Mouse (Mus musculus) B cell, adult 62 days (primary cell): ENCODE results near the gene Fndc9. TPM values are rescaled to one million over a fixed set of nuclear protein-coding genes. Genes with fewer than 3 reads are reported as not detected.

ENCODE experiments used
- total RNA-seq: library from RNA; stranded (reverse); gene quantifications from 4 replicates; pipeline ENCODE4 v1.2.4, GENCODE M21; 2023

The Fndc9 gene
- total RNA-seq, result not detected in 4 replicates

GRCm38 (mm10) chr11:46235334-46235733, at the start of gene Fndc9:
Fndc9 (plus strand) TSS chr11:46235531.

Other genes with a start within 250 kb of the Fndc9 start
- 1.6 to 4.9 TPM (median 3.9 TPM) in 4 replicates for gene Gm12166, start 183.2 kb upstream of the Fndc9 start, total RNA-seq
- 72.1 to 80.5 TPM (median 74.4 TPM) in 4 replicates for gene Adam19, start 179.5 kb upstream of the Fndc9 start, total RNA-seq
- 0.72 to 1.9 TPM (median 1.6 TPM) in 4 replicates for gene Nipal4, start 69.0 kb upstream of the Fndc9 start, total RNA-seq
- 174 to 195 TPM (median 181 TPM) in 4 replicates for gene Cyfip2, start 77.3 kb downstream of the Fndc9 start, total RNA-seq
- 1.4 to 1.8 TPM (median 1.5 TPM) in 4 replicates for gene Itk, start 154.0 kb downstream of the Fndc9 start, total RNA-seq
- not detected in 4 replicates for gene Fam71b, start 161.0 kb downstream of the Fndc9 start, total RNA-seq
- gene Med7, start 201.4 kb downstream of the Fndc9 start, total RNA-seq, result 86.1 to 115 TPM (median 106 TPM) in 4 replicates
- 0.45 to 0.78 TPM (median 0.60 TPM) in 4 replicates for gene Havcr2, start 219.4 kb downstream of the Fndc9 start, total RNA-seq